Mouse (Mus musculus) hindbrain, embryonic 13.5 days (tissue): ENCODE results near the gene Cdk8. TPM values are rescaled to one million over a fixed set of nuclear protein-coding genes. Genes with fewer than 3 reads are reported as not detected.
"Not testable (repeated sequence)": the region's sequence is repeated elsewhere in the genome, so short reads cannot be mapped to it uniquely, and the experiment has no call there.

Source experiments
- ATAC-seq: fragments of 200-750 bp; cut with Nextera tagmentation; 2 replicates; pipeline ENCODE4 v1.8.0; 2017; ENCODE audit warnings: moderate TSS enrichment; ENCODE audit not compliant: low FRiP score
- H3K27ac ChIP-seq: fragments of 300-500 bp; sonication (generic); 2 replicates; pipeline ENCODE4 v1.5.1; 2015; ENCODE audit warnings: inconsistent platforms, mild to moderate bottlenecking, moderate library complexity
- H3K27me3 ChIP-seq: fragments of 300-500 bp; sonication (generic); 2 replicates; pipeline ENCODE4 v1.6.1; 2015; ENCODE audit warnings: mild to moderate bottlenecking, inconsistent platforms
- H3K36me3 ChIP-seq: fragments of 300-500 bp; sonication (generic); 2 replicates; pipeline ENCODE4 v1.6.1; 2015; ENCODE audit warnings: mild to moderate bottlenecking, inconsistent platforms
- H3K4me1 ChIP-seq: fragments of 300-500 bp; sonication (generic); replicated peaks from 2 replicates; pipeline ENCODE4 v1.6.1; 2015; ENCODE audit warnings: inconsistent platforms
- H3K4me2 ChIP-seq: fragments of 300-500 bp; sonication (generic); 2 replicates; pipeline ENCODE4 v1.6.1; 2015; ENCODE audit warnings: inconsistent platforms, mild to moderate bottlenecking, moderate library complexity
- H3K4me3 ChIP-seq: fragments of 300-500 bp; sonication (generic); 2 replicates; pipeline ENCODE4 v1.5.1; 2015; ENCODE audit warnings: mild to moderate bottlenecking, inconsistent platforms
- H3K9ac ChIP-seq: fragments of 300-500 bp; sonication (generic); 2 replicates; pipeline ENCODE4 v1.6.1; 2015; ENCODE audit warnings: mild to moderate bottlenecking, inconsistent platforms
- H3K9me3 ChIP-seq: fragments of 300-500 bp; sonication (generic); 2 replicates; pipeline ENCODE4 v1.6.1; 2016; ENCODE audit warnings: inconsistent platforms
- WGBS: fragments of 180-500 bp; shearing (Covaris S2); methylation state at CpG from one replicate; pipeline ENCODE4 v1.1.7; 2015; 5-methylcytosine and 5-hydroxymethylcytosine counted together
- polyA plus RNA-seq: library from polyadenylated mRNA; unstranded; fragments of >200 nt; fragmentation: Nextera tagmentation; extraction: Ambion mirVana; gene quantifications from 2 replicates; pipeline ENCODE4 v1.2.1, GENCODE M21; 2015

Gene Cdk8
- polyA plus RNA-seq = 17.5 and 20.1 TPM in 2 replicates

GRCm38 (mm10) chr5:146230864-146231654 is at the start of gene Cdk8:
Cdk8 (plus strand) TSS chr5:146231230.
- under 1% methylated on average over 96 of the region's 102 CpGs for WGBS
- peak; percentile 93 for ATAC-seq
- H3K4me2 ChIP-seq = peak within 1 kb of the TSS; percentile 76
- peak within 1 kb of the TSS; percentile 93 for H3K9ac ChIP-seq
- no peaks in the 10 kb centered on the region for H3K9me3 ChIP-seq
- H3K27ac ChIP-seq = peak within 1 kb of the TSS; percentile 95
- peak within 1 kb of the TSS; percentile 91 for H3K4me3 ChIP-seq
- peaks cover 34% of the 10 kb centered on the region for H3K4me1 ChIP-seq
- no peaks in the 10 kb centered on the region for H3K27me3 ChIP-seq
- no peaks in the 10 kb centered on the region for H3K36me3 ChIP-seq

GRCm38 (mm10) chr5:146185204-146185603 is 45.8 kb upstream of the Cdk8 start, which contains the start of gene 1700001J03Rik:
1700001J03Rik (minus strand) TSS chr5:146185304.
- not testable (repeated sequence) for H3K27ac ChIP-seq, H3K36me3 ChIP-seq, H3K9me3 ChIP-seq, H3K4me1 ChIP-seq, H3K4me2 ChIP-seq, H3K9ac ChIP-seq, ATAC-seq, H3K4me3 ChIP-seq, H3K27me3 ChIP-seq
- WGBS = 77% methylated on average over 4 of the region's 4 CpGs

GRCm38 (mm10) chr5:146187441-146187840 is 43.6 kb upstream of the Cdk8 start:
- 35% methylated on average over 5 of the region's 5 CpGs for WGBS
- H3K9ac ChIP-seq, H3K4me2 ChIP-seq, H3K36me3 ChIP-seq, H3K27me3 ChIP-seq, ATAC-seq, H3K9me3 ChIP-seq, H3K4me1 ChIP-seq, H3K27ac ChIP-seq, H3K4me3 ChIP-seq: not testable (repeated sequence)

GRCm38 (mm10) chr5:146188144-146188543 is 42.9 kb upstream of the Cdk8 start:
- no peak for ATAC-seq
- Histone ChIP-seq H3K9ac (no peak overlapping the region), H3K27me3 (no peaks in the 10 kb centered on the region), H3K4me2 (no peak overlapping the region), H3K9me3 (peaks cover 7% of the 10 kb centered on the region; the same call in 1 of the 2 replicates), H3K4me3 (no peak overlapping the region), H3K36me3 (no peaks in the 10 kb centered on the region), H3K27ac (no peak overlapping the region), H3K4me1 (no peaks in the 10 kb centered on the region)
- WGBS = 84% methylated on average over 1 of the region's 1 CpGs

- H3K9ac ChIP-seq = no peak overlapping the region
- H3K27me3 ChIP-seq = no peaks in the 10 kb centered on the region
- WGBS = 88% methylated on average over 7 of the region's 7 CpGs
- H3K4me2 ChIP-seq = no peak overlapping the region
- H3K9me3 ChIP-seq = peaks cover 1% of the 10 kb centered on the region; the same call in 1 of the 2 replicates
- H3K4me3 ChIP-seq = no peak overlapping the region
- no peak overlapping the region for H3K27ac ChIP-seq
- no peaks in the 10 kb centered on the region for H3K4me1 ChIP-seq
- H3K36me3 ChIP-seq = no peaks in the 10 kb centered on the region
- no peak for ATAC-seq
Measured at GRCm38 (mm10) chr5:146188712-146189111, 42.3 kb upstream of the Cdk8 start.

GRCm38 (mm10) chr5:146190093-146190492 is 40.9 kb upstream of the Cdk8 start:
- H3K27me3 ChIP-seq = no peaks in the 10 kb centered on the region
- H3K27ac ChIP-seq = no peak overlapping the region
- no peaks in the 10 kb centered on the region for H3K4me1 ChIP-seq
- no peak overlapping the region for H3K9ac ChIP-seq
- H3K4me2 ChIP-seq = no peak overlapping the region
- no peak for ATAC-seq
- H3K36me3 ChIP-seq = no peaks in the 10 kb centered on the region
- 67% methylated on average over 4 of the region's 4 CpGs for WGBS
- H3K4me3 ChIP-seq = no peak overlapping the region
- H3K9me3 ChIP-seq = no peaks in the 10 kb centered on the region

- no peaks in the 10 kb centered on the region for H3K27me3 ChIP-seq
Measured at GRCm38 (mm10) chr5:146190501-146191269, 40.3 kb upstream of the Cdk8 start.

GRCm38 (mm10) chr5:146193360-146193759 is 37.7 kb upstream of the Cdk8 start:
- 85% methylated on average over 8 of the region's 8 CpGs for WGBS
- no peak overlapping the region for H3K27ac ChIP-seq

More at GRCm38 (mm10) chr5:146190501-146191269, 40.3 kb upstream of the Cdk8 start:
- ATAC-seq = no peak
- no peak overlapping the region for H3K4me3 ChIP-seq
- H3K9me3 ChIP-seq = no peaks in the 10 kb centered on the region
- 68% methylated on average over 3 of the region's 3 CpGs for WGBS
- no peaks in the 10 kb centered on the region for H3K4me1 ChIP-seq
- no peaks in the 10 kb centered on the region for H3K36me3 ChIP-seq
- H3K27ac ChIP-seq = no peak overlapping the region
- no peak overlapping the region for H3K4me2 ChIP-seq
- H3K9ac ChIP-seq = no peak overlapping the region

GRCm38 (mm10) chr5:146199073-146199472 is 32.0 kb upstream of the Cdk8 start:
- no peak overlapping the region for H3K9ac ChIP-seq

More at GRCm38 (mm10) chr5:146193360-146193759, 37.7 kb upstream of the Cdk8 start:
- no peak overlapping the region for H3K9ac ChIP-seq
- H3K4me3 ChIP-seq = no peak overlapping the region
- H3K9me3 ChIP-seq = no peaks in the 10 kb centered on the region; the same call in 1 of the 2 replicates
- ATAC-seq = no peak
- no peaks in the 10 kb centered on the region for H3K27me3 ChIP-seq
- H3K4me2 ChIP-seq = no peak overlapping the region
- no peaks in the 10 kb centered on the region for H3K4me1 ChIP-seq
- H3K36me3 ChIP-seq = peaks cover 9% of the 10 kb centered on the region

GRCm38 (mm10) chr5:146199540-146199939 is 31.5 kb upstream of the Cdk8 start:
- Histone ChIP-seq H3K4me3 (no peak overlapping the region), H3K4me1 (no peaks in the 10 kb centered on the region), H3K36me3 (peaks cover 46% of the 10 kb centered on the region), H3K4me2 (no peak overlapping the region), H3K9ac (no peak overlapping the region), H3K27ac (no peak overlapping the region), H3K27me3 (no peaks in the 10 kb centered on the region), H3K9me3 (no peaks in the 10 kb centered on the region; the same call in 1 of the 2 replicates)
- whole genome bisulfite sequencing = 79% methylated on average over 2 of the region's 2 CpGs
- no peak for ATAC-seq

More at GRCm38 (mm10) chr5:146199073-146199472, 32.0 kb upstream of the Cdk8 start:
- no peak overlapping the region for H3K27ac ChIP-seq
- peaks cover 41% of the 10 kb centered on the region for H3K36me3 ChIP-seq
- no peaks in the 10 kb centered on the region; the same call in 1 of the 2 replicates for H3K9me3 ChIP-seq
- no peaks in the 10 kb centered on the region for H3K27me3 ChIP-seq
- no peak for ATAC-seq
- no peak overlapping the region for H3K4me2 ChIP-seq
- no peak overlapping the region for H3K4me3 ChIP-seq
- no peaks in the 10 kb centered on the region for H3K4me1 ChIP-seq

- Histone ChIP-seq H3K4me1 (no peaks in the 10 kb centered on the region), H3K27ac (no peak overlapping the region), H3K4me3 (no peak overlapping the region), H3K9ac (no peak overlapping the region), H3K9me3 (no peaks in the 10 kb centered on the region; the same call in 1 of the 2 replicates), H3K4me2 (no peak overlapping the region), H3K27me3 (no peaks in the 10 kb centered on the region), H3K36me3 (peaks cover 56% of the 10 kb centered on the region)
- no peak for ATAC-seq
- WGBS = 95% methylated on average over 6 of the region's 6 CpGs
Measured at GRCm38 (mm10) chr5:146200580-146200979, 30.4 kb upstream of the Cdk8 start.

- Histone ChIP-seq H3K4me2 (no peak overlapping the region), H3K27me3 (no peaks in the 10 kb centered on the region), H3K4me1 (no peaks in the 10 kb centered on the region), H3K9ac (no peak overlapping the region), H3K36me3 (peaks cover 81% of the 10 kb centered on the region), H3K4me3 (no peak overlapping the region), H3K9me3 (no peaks in the 10 kb centered on the region), H3K27ac (no peak overlapping the region)
- 84% methylated on average over 2 of the region's 2 CpGs for WGBS
- ATAC-seq = no peak
Measured at GRCm38 (mm10) chr5:146203921-146204320, 27.1 kb upstream of the Cdk8 start.
